In the genomic region with DNA sequence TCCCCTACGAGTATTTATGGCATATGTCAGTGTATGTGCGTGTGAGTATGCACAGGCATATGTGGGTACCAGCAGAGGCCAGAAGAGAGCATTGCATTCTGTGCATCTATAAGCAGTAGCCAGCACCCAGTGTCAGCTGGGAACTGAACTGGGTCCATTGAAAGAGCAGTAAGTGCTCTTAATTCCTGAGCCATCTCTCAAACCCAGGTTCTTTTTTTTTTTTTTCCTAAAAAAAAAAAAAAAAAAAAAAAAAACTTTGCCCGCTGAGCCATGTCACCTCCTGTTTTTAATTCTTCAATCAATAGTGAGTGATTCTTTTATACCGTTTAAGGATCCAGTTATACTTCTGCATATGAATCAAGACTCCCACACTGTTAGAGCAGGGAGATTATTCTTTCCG, we compare ENCODE assay signal across 26 mouse cellular contexts. TPM values are rescaled to one million over a fixed set of nuclear protein-coding genes. Genes with fewer than 3 reads are reported as not detected.
"Had no signal": no experiment of that assay in that cellular context is flagged by ENCODE, and none has a peak within 500 bp of the region (broad histone marks: within the 10 kb centered on the region; RNA-seq: fewer than 3 reads in every experiment).

No protein-coding gene starts in this region.

- DNase-seq: lung, adult 18-20 months; lung, embryonic 14.5 days; lung, postnatal 10 days; lung, postnatal 4 days; midbrain, embryonic 14.5 days; retina, postnatal 1 day; right cerebral cortex, adult 18-20 months; right cerebral cortex, postnatal 25 days; right cerebral cortex, postnatal 4 days; spleen, adult 18-20 months; thymus, adult 18-20 months; thymus, postnatal 14 days; thymus, postnatal 36 days had no signal

- H3K4me2 ChIP-seq: lung, embryonic 14.5 days; midbrain, embryonic 12.5 days; neural tube, embryonic 13.5 days; neural tube, embryonic 15.5 days had no signal

- ATAC-seq: midbrain, embryonic 16.5 days had no signal

- H3K9ac ChIP-seq: lung, embryonic 14.5 days; midbrain, embryonic 12.5 days; neural tube, embryonic 13.5 days; neural tube, embryonic 15.5 days had no signal

- H3K4me3 ChIP-seq: midbrain, embryonic 10.5 days; midbrain, embryonic 12.5 days; myocyte; neural tube, embryonic 13.5 days; neural tube, embryonic 15.5 days had no signal

- H3K9me3 ChIP-seq: midbrain, embryonic 10.5 days; midbrain, embryonic 12.5 days; neural tube, embryonic 13.5 days; neural tube, embryonic 15.5 days had no signal

- H3K4me1 ChIP-seq: midbrain, embryonic 10.5 days; midbrain, embryonic 12.5 days; neural tube, embryonic 13.5 days; neural tube, embryonic 15.5 days had no signal

- H3K36me3 ChIP-seq: midbrain, embryonic 10.5 days; midbrain, embryonic 12.5 days; neural tube, embryonic 13.5 days; neural tube, embryonic 15.5 days had no signal

- H3K27me3 ChIP-seq: midbrain, embryonic 12.5 days; neural tube, embryonic 13.5 days; neural tube, embryonic 15.5 days had no signal

- H3K27ac ChIP-seq: midbrain, embryonic 10.5 days; midbrain, embryonic 12.5 days; neural tube, embryonic 13.5 days; neural tube, embryonic 15.5 days had no signal

RNA-seq across cellular contexts. Expression of gene Hormad1, which starts 26.1 kb away (rescaled TPM):
- total RNA-seq: megakaryocyte-erythroid progenitor cell, adult 5-6 weeks had no signal
- polyA plus RNA-seq: lung, embryonic 14.5 days; lung, embryonic 16.5 days; midbrain, embryonic 10.5 days; midbrain, embryonic 12.5 days; midbrain, embryonic 14.5 days; midbrain, embryonic 16.5 days; myocyte; neural tube, embryonic 11.5 days; neural tube, embryonic 13.5 days; neural tube, embryonic 15.5 days; small intestine, adult 2 months; stomach, embryonic 14.5 days; stomach, embryonic 16.5 days; urinary bladder, adult 2 months had no signal

RNA-seq across cellular contexts. Expression of gene Ctsk, which starts 34.3 kb away (rescaled TPM):
- total RNA-seq: megakaryocyte-erythroid progenitor cell, adult 5-6 weeks had no signal
